Mouse (Mus musculus) lung, postnatal 4 days (tissue): ENCODE measurements around the gene Csn3.

ENCODE experiments used
- DNase-seq, 2 experiments: peaks; one replicate each; pipeline ENCODE4 v3.0.0; 2021

Gene Csn3

GRCm38 (mm10) chr5:87925372-87925771, at the start of gene Csn3:
TSS of gene Csn3 (plus strand) at chr5:87925579.
- no peak for DNase-seq

DNA sequence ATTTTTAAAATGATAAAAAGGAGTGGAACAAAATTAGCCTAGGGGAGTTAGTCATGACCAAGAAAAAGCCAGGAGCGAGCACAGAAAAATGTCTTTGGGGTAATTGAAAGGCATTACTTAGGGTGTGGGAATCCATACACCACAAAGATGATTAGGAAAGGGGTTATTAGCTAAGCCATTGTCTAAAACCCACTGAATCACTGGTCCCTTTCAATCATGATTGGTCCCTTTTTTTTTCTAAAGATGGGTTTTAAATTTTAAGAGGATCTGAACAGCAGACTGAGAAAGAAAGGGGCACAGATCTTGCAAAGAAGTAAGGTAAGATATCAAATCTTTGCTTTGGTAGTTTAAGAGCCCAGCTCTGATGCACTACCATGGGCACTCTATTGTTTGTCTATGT, 40.6 kb upstream of the Csn3 start, which contains the start of gene Odam:
Gene Odam, plus strand, starts transcription at position 301 of the 400 bp plus-strand sequence.
- no peak for DNase-seq

- no peak for DNase-seq
These were observed 6.2 kb downstream of the Csn3 start for GRCm38 (mm10) chr5:87931603-87932002.

DNA sequence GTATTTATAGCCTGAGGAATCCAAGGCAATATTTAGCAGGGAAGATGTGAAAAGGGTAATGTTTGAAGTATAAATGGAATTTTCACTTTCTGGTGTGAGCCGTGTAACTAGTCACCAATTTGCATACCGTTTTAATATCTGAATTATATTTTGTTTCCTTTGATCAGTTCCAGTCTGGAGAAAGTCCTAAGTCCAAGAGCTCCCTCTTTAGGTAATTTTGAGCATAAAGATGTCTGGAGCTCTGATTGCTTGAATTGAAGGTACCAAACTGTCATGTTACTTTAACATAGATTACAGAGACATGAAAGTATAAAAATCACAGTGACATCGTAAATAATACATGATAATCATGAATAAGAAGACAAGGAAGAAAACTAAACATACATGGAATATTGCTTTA, 15.4 kb downstream of the Csn3 start:
- no peak for DNase-seq

GRCm38 (mm10) chr5:87942515-87942914, 17.1 kb downstream of the Csn3 start:
- no peak for DNase-seq

GRCm38 (mm10) chr5:87951836-87952235, 26.5 kb downstream of the Csn3 start:
- no peak for DNase-seq

DNA sequence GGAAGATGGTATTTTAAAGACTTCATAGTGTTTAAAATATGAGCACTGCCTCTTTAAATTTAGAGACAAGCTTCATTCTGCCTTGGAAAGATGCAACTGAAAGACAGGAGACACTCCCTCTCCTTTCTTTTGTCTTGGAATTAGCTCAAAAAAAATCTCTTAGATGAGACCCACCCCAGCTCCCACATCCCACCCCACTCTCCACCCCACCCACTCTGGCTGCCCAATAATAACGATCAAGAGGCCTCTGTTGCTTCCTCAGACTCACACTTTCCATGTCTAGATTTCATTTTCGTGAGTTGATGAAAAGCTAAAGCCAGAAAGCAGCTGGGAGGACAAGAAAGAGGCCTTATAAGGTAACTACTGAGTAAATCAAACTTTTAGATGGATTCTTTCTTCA, 43.8 kb downstream of the Csn3 start, which contains the start of the genes 2310003L06Rik and Gm28434:
Gene 2310003L06Rik, plus strand, starts transcription at position 259 of the 400 bp plus-strand sequence.
Gene Gm28434, plus strand, starts transcription at position 317 of the 400 bp plus-strand sequence.
- no peak for DNase-seq

- DNase-seq: no peak
These were observed 53.8 kb downstream of the Csn3 start, which contains the start of gene Cabs1 for GRCm38 (mm10) chr5:87979139-87979538. TSS of gene Cabs1 (plus strand) at chr5:87979439.
